Mouse (Mus musculus) heart, adult 18-20 months (tissue): ENCODE measurements around the gene Akt1s1. TPM values are rescaled to one million over a fixed set of nuclear protein-coding genes. Genes with fewer than 3 reads are reported as not detected.

Experiments used
- DNase-seq, 2 experiments: peaks; one replicate each; pipeline ENCODE4 v3.0.0; 2021 to 2022; ENCODE audit warnings: mixed read lengths in 1 of 2
- total RNA-seq, 2 experiments: library from RNA; stranded (reverse); gene quantifications; 2 replicates each; pipeline ENCODE4 v1.2.3; 2021

Gene Akt1s1
- total RNA-seq, 2 experiments from 2014 or later, result 65.1 to 67.1 TPM

DNA sequence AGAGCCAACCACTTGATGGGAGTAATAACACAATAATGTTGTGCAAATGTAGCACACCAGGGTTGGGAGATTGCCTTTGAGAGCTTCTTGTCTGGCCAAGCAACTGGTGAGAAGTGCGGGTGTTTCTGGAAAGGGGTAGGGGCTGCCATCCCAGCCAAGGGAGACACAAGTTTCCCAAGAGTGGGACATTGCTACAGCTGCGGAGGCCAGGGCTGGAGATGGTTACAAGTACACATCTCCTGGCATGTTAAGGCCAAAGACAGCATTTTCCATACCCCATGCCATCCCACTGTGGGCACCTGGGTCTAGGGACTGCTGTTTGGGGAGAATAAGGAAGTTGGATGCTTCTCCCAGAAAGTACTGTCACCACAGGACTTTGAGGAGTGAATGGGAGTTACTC is 4.3 kb downstream of the Akt1s1 start:
- no peak for DNase-seq

DNA sequence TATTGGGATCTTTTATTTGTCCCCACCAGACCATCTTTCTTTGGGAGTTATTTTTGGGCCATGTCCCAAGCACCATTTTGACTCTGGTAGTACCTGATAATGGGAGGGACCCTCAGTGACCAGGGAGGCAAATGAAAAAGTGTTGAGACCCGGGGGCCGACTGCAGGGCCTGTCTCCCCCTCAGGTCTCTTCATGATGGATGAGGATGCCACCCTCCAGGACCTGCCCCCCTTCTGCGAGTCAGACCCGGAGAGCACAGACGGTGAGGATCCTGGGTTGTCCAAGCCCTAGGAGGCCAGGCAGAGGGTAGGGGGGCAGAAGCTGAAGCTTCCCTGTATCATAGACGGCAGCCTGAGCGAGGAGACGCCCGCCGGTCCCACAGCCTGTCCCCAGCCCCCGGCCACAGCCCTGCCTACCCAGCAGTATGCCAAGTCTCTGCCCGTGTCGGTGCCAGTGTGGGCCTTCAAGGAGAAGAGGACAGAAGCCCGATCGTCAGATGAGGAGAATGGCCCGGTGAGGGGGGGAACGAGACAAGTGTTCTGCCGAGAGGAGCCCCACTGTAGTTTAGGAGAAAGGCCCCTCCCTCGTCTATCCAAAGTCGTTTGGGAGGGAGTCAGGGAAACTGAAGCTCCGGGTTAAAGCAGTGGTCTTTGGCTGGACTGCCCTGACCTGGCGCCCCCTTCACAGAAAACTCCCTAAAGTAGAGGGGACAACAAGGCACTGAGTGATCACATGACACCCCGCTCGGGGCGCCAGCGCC is 5.0 kb downstream of the Akt1s1 start:
- no peak for DNase-seq

DNA sequence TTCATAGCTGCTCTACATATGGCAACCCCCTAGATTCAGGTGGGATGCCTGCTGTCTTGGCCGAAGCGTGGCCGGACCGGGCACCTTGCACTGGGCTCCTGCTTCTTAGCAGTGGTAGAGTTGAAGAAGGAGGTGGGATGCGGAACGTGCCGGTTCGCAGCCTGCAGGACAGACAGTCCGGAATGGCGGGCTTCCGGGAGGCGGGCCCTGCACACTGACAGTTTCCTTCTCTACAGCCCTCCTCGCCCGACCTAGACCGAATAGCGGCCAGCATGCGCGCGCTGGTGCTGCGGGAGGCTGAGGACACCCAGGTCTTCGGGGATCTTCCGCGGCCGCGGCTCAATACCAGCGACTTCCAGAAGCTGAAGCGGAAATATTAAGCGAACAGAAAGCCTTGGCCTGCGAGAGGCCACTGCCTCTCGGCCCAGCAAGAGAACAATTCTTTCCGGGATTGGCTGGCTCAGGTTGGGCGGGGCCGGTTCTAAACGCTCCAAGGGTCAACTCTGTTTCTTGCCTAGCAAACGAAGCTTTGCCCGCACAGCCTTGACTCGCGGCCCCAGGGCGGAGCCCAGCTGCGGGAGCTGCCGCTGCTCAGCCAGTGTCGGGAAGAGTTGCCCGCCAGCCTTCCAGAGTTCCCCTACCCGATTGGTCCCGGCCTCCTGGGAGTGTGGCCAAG is 5.7 kb downstream of the Akt1s1 start:
- peak; percentile 93 to 94 for DNase-seq

DNA sequence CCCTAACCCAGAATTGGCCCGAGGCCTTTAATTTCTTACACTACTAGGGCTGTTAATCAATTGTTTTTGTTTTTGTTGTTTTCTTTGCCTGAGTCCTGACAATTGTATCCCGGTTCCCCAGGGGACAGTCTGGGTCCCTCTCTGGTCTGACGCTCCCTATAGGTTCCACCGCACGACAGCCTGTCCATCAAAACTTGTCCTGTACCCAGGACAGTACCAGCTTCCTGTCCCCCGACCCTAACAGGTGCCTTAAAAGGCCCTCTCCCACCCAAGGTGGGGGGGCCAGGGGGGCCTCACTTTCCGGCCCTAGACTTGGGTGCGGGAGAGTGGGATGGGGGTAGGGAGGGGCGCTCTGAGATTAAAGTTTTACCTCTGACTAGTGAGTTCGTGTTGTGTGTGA is 6.2 kb downstream of the Akt1s1 start:
- no peak for DNase-seq

DNA sequence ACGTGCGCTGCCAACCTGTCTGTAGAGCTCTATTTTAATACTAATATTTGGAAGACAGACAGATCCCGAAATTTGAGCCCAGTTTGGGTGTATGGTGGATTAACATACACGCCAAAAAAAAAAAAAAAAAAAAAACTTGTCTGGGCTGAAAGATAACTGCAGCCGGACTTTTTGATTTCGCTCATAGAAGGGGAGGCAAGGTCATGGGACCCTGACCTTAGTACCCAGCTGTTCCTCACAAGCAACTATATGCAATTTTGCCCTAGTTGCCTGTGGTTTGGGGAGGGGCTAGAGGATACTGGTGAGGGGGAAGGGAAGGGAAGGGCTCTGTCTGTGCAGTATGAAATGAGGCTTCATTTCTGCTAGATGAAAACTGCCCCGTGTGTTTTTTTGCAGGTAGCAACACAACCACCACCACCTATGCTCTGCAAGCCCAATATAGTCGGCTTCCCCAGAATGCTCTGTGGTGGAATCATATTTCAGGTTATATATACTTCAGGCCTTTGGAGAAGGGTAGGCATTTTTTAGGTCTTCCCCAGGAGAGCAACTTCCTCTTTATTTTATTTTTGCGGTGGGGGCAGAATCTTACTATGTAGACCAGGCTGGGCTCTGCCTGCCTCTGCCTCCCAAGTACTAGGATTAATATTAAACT is 7.6 kb downstream of the Akt1s1 start:
- no peak for DNase-seq

DNA sequence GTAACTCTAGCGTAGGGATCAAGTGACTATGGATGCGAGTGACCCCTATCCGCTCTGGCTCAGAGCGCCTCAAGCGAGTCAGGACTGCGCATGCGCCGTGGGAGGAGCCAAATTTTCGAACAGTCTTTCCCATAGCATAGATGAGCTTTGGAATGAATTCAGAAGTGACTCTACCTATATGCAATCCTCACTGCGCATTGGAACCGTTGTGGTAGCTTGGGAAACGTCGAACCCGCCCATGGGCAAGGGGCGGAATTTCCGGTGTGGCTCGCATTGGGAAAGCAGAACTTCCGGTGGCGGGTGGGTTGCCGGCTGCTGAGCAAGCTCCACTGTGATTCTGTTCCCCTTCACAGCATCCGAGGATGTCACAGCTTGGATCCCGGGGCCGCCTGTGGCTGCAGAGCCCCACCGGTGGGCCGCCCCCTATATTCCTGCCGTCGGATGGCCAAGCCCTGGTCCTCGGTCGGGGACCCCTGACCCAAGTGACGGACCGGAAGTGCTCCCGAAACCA is 8.3 kb downstream of the Akt1s1 start, which contains the start of gene Pnkp:
Gene Pnkp, plus strand, starts transcription at position 98 of the 511 bp plus-strand sequence.
- peak; percentile 88 to 93 for DNase-seq

DNA sequence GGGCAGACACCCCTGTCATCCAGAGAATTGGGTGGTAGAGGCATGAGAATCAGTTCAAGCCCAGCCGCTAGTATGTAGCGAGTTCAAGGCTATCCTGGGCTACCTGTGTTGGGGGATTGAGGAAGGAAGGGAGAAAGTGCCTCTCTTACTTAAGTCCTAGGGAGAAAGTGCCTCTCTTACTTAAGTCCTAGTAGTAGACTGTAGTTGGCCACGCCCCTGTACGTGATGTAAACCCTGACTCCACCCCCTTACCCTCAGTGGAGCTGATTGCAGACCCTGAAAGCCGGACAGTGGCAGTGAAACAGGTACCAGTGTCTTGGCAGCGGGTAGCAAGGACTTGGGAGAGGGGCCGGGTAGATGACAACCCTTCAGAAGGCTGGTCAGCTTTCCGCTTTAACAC is 9.1 kb downstream of the Akt1s1 start:
- DNase-seq, result peak in 1 of 2 experiments; percentile 48

DNA sequence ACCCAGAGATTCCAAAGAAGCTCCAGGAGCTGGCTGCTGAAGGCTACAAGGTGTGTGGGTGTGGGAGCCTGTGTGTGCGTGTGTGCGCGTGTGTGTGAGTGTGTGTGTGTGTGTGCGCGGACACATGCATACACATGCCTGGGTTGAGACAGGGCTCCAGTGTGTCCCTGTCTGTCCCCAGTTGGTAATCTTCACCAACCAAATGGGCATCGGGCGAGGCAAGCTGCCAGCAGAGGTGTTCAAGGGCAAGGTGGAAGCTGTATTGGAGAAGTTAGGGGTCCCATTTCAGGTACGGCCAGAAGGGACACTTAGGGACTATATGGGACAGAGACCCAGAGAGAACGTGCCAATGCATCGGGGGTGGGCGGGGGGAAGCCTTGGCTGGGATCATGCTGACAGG is 11.1 kb downstream of the Akt1s1 start:
- no peak for DNase-seq

DNA sequence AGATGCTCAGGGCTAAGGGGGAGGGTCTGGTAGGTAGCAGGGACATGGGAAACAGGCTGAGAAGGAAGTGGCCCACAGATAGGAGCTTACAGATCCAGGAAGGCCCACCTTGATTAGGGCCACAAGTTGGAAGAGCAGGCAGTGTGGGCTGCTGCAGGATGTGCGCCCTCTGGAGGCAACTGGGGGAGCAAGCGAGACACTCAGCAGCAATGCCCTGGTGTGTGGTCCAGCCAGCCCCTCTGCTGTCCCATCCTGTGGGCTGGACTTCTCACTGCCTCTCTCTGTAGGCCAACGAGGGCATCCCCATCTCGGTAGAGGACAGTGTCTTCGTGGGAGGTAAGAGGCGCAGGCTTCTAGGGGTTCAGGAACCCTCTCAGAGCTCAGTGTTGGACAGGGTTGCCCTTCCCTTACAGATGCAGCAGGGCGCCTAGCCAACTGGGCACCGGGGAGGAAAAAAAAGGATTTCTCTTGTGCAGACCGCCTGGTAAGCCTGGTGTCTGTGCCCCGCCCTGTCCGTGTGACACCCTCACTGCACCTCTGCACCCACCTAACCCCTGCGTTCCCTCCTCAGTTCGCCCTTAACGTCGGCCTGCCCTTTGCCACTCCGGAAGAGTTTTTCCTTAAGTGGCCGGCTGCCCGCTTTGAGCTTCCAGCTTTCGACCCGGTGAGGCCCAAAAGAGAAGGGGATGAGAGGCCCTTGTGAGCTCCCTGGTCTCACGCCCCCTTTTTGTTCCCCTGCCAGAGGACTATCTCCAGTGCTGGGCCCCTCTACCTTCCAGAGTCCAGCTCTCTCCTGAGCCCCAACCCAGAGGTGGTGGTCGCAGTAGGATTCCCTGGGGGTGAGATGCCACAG is 12.0 kb downstream of the Akt1s1 start:
- DNase-seq, result peak in 1 of 2 experiments; percentile 79

DNA sequence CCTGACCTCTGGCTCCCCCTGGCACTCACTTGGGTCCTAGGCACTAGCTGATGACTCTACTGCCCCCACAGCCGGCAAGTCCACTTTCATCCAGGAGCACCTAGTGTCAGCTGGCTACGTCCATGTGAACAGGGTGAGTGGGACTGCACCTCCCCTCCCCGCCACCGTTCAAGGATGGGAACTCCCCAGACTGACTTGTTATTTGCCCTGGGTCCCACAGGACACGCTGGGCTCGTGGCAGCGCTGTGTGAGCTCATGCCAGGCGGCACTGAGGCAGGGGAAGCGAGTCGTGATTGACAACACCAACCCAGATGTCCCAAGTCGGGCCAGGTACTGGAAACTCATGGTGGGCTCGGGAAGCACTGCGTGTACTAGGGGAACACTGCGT is 12.6 kb downstream of the Akt1s1 start:
- DNase-seq, result no peak

DNA sequence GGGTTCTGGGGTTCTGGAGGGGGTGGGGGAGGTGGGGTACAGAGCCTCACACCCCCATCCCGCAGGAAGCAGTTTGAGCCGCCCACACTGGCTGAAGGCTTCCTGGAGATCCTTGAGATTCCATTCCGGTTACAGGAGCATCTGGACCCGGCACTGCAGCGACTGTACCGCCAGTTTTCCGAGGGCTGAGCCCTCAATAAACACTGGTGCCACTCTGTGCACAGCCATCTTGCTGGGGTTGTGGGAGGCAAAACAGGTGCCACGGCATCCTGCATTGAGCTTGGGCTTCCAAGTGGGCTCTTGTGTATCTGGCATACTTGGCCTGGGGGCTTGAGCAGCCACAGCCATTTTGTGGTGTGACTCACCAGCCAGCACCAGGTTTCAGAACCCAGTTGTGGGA is 13.6 kb downstream of the Akt1s1 start:
- no peak for DNase-seq

DNA sequence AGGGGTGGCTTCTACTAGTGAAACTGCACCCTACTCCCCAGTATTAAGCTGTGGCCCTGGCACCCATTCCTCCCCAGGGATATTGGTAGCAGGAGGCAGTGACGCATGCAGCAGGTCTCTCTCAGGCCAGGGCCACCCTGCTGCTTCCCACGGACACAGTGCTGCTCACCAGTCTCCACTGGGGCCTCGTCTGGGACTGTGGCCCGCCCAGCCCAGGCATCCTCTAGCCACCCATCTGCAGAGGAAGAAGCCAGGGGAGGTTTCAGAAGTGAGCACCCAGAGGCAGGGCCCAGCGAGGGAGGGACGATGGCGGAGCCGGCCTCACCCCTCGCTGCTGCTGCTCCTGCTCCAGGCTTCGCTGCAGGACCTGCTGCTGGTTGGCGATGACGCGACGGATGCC is 14.4 kb downstream of the Akt1s1 start:
- no peak for DNase-seq

DNA sequence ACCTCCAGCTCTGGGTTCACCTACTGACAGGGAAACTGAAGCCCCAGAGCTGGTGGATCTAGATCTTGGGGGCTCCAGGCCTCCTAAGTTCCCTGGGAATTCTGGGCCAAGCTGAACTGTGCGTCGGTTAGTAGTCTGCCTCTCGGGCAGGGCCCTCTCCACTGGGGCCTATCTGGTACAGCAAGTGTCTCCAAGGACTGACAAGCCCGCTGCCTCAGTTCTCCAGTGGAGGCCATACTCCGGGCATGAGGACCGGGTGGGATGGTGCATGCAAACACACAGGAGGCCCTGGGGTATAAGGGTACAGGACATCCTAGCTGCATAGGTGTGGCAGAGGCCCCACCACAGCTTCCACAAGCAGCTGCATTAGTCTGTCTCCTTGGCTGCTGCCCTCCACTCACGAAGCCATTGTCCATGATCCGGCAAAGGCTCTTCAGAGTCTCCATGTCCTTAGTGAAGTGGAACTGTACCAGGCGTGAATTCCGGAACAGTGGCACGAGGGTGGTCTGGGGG is 15.2 kb downstream of the Akt1s1 start:
- no peak for DNase-seq

DNA sequence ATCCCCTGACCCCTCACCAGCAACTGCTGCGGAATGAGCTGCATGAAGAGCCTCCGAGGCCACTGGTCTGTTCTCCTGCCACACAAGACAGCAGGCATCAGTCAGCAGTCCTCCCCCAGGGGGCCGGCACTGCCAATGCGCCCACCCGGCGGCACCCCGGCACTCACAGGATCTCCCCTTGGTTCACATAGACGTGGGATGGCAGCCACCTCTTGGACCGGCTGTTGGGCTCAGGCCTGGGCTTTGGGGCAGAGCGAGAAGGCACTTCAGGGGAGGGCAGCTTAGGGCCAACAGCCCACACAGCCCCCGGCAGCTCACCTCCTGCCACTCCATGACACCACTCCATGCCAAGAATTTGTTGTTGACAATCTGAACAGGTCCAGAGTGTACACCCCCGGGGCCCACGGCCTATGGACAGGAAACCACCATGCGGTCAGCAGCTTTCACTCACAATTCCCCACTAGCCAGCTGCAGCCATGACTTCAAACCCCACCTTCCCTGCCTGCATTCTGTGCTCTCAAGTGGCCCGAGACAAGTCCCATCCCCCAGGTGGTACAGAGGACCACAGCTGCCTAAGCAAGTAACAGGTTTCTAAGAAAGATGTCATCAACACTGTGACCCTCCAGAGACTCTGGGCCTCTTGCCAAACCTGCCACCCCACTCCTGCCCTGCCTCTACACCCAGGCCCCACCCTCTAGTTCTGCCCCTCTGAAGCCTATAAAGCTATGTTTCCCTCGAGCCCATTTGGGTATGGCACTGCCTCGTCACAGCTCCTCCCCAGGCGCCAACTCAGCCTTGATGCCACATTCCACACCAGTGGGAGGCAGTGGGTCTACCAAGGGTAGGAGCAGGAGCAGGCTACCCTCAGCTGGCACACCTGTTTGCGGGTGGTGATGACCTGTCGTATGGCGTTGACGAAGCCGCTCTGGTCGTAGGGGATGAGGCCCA is 16.1 kb downstream of the Akt1s1 start:
- DNase-seq, result no peak

DNA sequence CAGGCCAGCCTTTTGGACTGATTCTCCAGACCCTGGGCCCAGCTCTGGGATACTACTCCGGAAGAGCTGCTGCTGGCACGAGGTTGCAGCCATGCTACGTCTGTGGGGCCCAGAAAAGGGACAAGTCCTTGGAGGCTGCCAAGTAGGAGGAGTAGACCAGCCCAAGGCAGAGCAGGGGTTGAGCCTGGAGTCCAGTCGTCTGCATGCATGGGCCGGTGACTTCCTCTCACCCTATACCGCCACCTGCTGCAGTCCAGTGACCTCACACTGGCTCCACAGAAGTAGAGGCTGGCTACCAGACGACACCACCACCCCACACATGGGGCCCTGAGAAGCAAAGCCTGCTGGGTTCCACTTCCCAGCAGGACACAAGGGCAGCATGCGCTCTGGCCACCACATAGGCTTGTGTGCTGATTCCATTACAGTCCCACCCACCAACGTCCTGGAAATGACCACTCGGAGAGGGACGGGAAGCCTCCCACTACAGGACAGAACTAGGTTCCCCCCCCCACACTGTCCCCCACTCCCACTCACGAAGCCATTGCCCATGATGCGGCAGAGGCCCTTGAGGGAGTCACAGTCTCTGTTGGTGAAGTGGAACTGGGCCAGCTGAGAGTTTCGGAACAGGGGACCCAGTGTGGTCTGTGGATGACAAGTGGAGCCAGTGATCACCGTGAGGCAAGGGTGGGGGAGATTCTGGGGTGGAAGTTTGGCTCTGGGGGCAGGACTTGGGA is 17.7 kb downstream of the Akt1s1 start:
- peak; percentile 82 to 87 for DNase-seq

DNA sequence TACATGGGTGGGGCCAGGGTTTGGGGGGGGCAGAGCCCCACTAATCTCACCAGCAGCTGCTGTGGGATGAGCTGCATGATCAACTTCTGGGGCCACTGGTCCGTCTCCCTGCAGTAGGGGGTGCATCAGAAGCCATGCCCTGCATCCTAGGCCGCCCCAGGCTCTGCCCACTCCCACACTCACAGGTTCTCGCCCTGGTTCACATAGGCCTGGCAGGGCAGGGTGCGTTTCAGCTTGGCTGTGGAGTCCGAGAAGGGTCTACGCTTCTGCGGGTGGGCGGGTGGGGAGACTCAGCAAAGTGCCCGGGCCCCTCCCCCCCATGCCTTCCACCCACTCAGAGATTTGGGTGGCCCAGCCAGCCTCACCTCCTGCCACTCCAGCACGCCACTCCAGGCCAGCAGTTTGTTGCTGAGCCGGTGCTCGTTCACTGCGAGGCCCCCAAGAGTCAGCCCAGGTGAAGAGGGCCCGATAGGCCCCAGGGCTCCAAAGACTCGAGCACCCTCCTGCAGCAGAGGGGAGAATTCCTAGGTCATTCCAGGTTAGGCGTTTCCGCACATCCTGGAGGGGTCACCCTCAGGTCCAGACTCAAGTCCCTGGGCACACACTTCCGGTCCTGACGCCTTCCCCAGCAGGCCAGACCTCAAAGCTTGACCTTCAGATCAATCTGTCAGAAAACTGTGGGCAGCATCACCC is 18.4 kb downstream of the Akt1s1 start:
- DNase-seq, result no peak

DNA sequence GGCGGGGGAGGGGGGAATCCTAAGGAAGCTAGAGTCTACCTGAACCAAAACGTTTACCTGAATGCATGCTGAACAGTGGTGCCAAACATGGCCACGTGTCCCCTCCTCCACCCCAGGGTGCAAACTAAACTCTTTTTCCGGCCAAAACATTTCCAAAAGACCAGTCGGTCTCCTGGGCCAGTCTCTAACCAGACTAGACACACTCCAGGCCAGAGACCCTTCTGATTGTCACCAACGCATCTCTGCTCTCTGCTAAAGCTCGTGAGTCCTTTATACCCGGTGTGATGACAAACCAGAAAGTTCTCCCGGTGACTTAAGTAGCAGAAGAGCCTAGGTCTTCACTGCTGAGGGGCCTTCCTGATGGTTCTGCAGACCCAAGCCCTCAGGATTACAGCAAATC is 19.0 kb downstream of the Akt1s1 start:
- DNase-seq, result no peak

DNA sequence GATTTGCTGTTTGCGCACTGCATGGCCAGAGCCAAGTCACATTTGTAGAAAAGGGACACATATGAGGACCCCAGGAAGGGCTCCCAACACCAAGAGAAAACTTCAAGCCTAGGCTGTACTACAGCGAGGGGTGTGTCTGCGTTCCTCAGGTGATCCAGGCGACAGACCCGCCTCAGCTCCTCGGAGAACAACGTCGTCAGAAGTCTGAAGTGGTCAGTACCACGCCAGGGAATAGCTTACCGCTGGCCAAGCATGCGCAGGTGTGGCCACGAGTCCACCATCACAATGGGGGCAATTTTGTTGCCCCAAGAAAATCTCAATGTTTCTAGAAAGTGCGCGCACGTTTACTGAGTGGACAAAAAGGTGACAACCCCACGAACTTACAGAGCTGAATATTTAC is 19.7 kb downstream of the Akt1s1 start:
- DNase-seq, result peak in 1 of 2 experiments; percentile 49
